Comparison of ENCODE assay signal across 8 mouse cellular contexts in the genomic region with DNA sequence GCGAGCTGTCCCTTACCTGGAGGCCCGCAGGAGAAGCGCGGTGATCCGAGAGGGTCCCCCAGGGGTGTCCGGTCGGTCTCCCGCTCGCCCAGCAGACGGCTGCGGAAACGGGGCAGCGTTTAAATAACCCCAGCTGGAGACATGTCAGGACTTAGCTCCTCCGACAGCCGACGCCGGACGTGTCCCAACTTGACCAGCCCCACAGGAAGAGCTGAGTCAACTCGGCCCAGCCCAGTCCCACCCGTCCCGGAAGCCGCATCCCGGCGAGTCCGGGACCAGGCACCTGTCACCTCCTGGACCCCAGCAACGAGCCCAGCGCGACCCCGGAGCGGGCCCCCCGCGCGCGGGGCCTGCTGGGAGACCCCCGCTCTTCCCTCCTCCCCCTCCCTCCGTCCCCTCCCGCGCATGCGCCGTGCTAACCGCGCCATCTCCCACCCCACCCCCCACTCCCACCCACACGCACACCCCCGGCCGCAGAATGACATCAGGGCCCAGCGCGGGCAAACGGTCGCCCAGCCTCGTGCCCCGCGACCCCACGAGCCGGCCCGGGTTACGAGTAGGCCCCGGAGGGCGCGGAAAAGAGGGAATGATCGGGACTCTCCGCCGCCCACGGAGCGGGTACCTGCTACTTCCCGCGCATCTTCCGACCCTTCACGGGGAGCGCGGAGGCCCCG. TPM values are rescaled to one million over a fixed set of nuclear protein-coding genes. Genes with fewer than 3 reads are reported as not detected.
DNase-seq lines count a peak whose midpoint lies in the region; ATAC-seq lines count a peak whose summit lies in the region.

No protein-coding gene starts in this region.

- no peaks in the 10 kb centered on the region for H3K27me3 ChIP-seq in intestine, embryonic 16.5 days (replicated peaks; ENCODE audit: control insufficient read depth, insufficient read depth, low read length)
- no peaks in the 10 kb centered on the region for H3K27me3 ChIP-seq in limb, embryonic 10.5 days (ENCODE audit: low read depth, poor library complexity, severe bottlenecking)
- no peaks in the 10 kb centered on the region for H3K27me3 ChIP-seq in midbrain, embryonic 12.5 days

- peaks cover 6% of the 10 kb centered on the region for H3K36me3 ChIP-seq in intestine, embryonic 16.5 days (ENCODE audit: control insufficient read depth, insufficient read depth, low read length)
- H3K36me3 ChIP-seq in limb, embryonic 10.5 days: peaks cover 43% of the 10 kb centered on the region
- peaks cover 24% of the 10 kb centered on the region for H3K36me3 ChIP-seq in midbrain, embryonic 12.5 days

- peaks cover 7% of the 10 kb centered on the region for H3K4me1 ChIP-seq in intestine, embryonic 16.5 days (ENCODE audit: control insufficient read depth, insufficient read depth, low read length)
- H3K4me1 ChIP-seq in limb, embryonic 10.5 days: peaks cover 14% of the 10 kb centered on the region
- peaks cover 13% of the 10 kb centered on the region for H3K4me1 ChIP-seq in midbrain, embryonic 12.5 days

- peak; percentile 80 for ATAC-seq in intestine, embryonic 16.5 days
- ATAC-seq in midbrain, embryonic 12.5 days (ENCODE audit: low FRiP score, low read depth): peak; percentile 83

- WGBS in intestine, embryonic 16.5 days: under 1% methylated on average over 62 of the region's 71 CpGs
- WGBS in limb, embryonic 10.5 days: under 1% methylated on average over 71 of the region's 71 CpGs
- under 1% methylated on average over 44 of the region's 71 CpGs for WGBS in midbrain, embryonic 12.5 days

- peak; percentile 90 for DNase-seq in adrenal gland, adult 2 months
- DNase-seq in embryo, embryonic 11 days: peak; percentile 91
- peak; percentile 64 to 81 for DNase-seq in gastrocnemius, postnatal 36 days
- DNase-seq in limb, embryonic 10.5 days (ENCODE audit: low spot score): peak; percentile 95
- DNase-seq in skeletal muscle tissue, adult 2 months (ENCODE audit: low read depth, low spot score): peak; percentile 79
- DNase-seq in adipocyte (ENCODE audit: low spot score): no peak

- peak overlapping the region; percentile 66 for H3K4me2 ChIP-seq in intestine, embryonic 16.5 days (ENCODE audit: low read depth, low read length)
- H3K4me2 ChIP-seq in midbrain, embryonic 12.5 days (replicated peaks): peak overlapping the region; percentile 72

- no peaks in the 10 kb centered on the region for H3K9me3 ChIP-seq in intestine, embryonic 16.5 days (ENCODE audit: control insufficient read depth, low read length)
- no peaks in the 10 kb centered on the region for H3K9me3 ChIP-seq in limb, embryonic 10.5 days (replicated peaks)
- H3K9me3 ChIP-seq in midbrain, embryonic 12.5 days: no peaks in the 10 kb centered on the region

- H3K4me3 ChIP-seq in intestine, embryonic 16.5 days (ENCODE audit: low read length): peak overlapping the region; percentile 96
- H3K4me3 ChIP-seq in limb, embryonic 10.5 days: peak overlapping the region; percentile 89
- peak overlapping the region; percentile 89 for H3K4me3 ChIP-seq in midbrain, embryonic 12.5 days

- intact Hi-C loops in gastrocnemius, postnatal 36 days (cut with DNase I): loop anchor here (10.0 kb wide), 1 partner anchor 355 kb away; no protein-coding TSS in a partner anchor

- peak overlapping the region; percentile 97 for H3K27ac ChIP-seq in intestine, embryonic 16.5 days (ENCODE audit: low read length)
- H3K27ac ChIP-seq in limb, embryonic 10.5 days: peak overlapping the region; percentile 100
- peak overlapping the region; percentile 97 for H3K27ac ChIP-seq in midbrain, embryonic 12.5 days (replicated peaks)

- H3K9ac ChIP-seq in intestine, embryonic 16.5 days (ENCODE audit: low read depth, low read length): peak overlapping the region; percentile 100
- peak overlapping the region; percentile 98 for H3K9ac ChIP-seq in midbrain, embryonic 12.5 days (replicated peaks)

RNA-seq across cellular contexts. Expression of a gene that starts 0.5 kb away (rescaled TPM):
- total RNA-seq in adrenal gland, adult 2 months (2021): 10 to 100 TPM; 47.0 to 55.4 TPM
- polyA plus RNA-seq in adrenal gland, adult 2 months (2012; rRNA removed): 145 and 155 TPM in 2 replicates
- total RNA-seq in gastrocnemius, postnatal 36 days (2021): 10 to 100 TPM; 40.8 to 44.9 TPM
- polyA plus RNA-seq in intestine, embryonic 16.5 days (2015; fragmentation: Nextera tagmentation; extraction: Ambion mirVana): 30.8 and 32.4 TPM in 2 replicates
- polyA plus RNA-seq in limb, embryonic 10.5 days (2016; fragmentation: Nextera tagmentation; extraction: Ambion mirVana): 56.3 and 62.4 TPM in 2 replicates
- 74.5 and 83.8 TPM in 2 replicates for polyA plus RNA-seq in midbrain, embryonic 12.5 days (2016; fragmentation: Nextera tagmentation; extraction: Ambion mirVana)

RNA-seq across cellular contexts. Expression of a gene that starts 36.1 kb away (rescaled TPM):
- total RNA-seq in adrenal gland, adult 2 months (2021): 10 to 100 TPM; 10.4 to 20.4 TPM
- 9.1 and 9.2 TPM in 2 replicates for polyA plus RNA-seq in adrenal gland, adult 2 months (2012; rRNA removed)
- total RNA-seq in gastrocnemius, postnatal 36 days (2021): 1 to 10 TPM; 3.5 to 5.4 TPM
- 8.5 and 10.1 TPM in 2 replicates for polyA plus RNA-seq in intestine, embryonic 16.5 days (2015; fragmentation: Nextera tagmentation; extraction: Ambion mirVana)
- 16.4 and 22.1 TPM in 2 replicates for polyA plus RNA-seq in limb, embryonic 10.5 days (2016; fragmentation: Nextera tagmentation; extraction: Ambion mirVana)
- 37.3 and 41.4 TPM in 2 replicates for polyA plus RNA-seq in midbrain, embryonic 12.5 days (2016; fragmentation: Nextera tagmentation; extraction: Ambion mirVana)
